Mouse (Mus musculus) intestine, postnatal 0 days (tissue): ENCODE data around the gene 2810004N23Rik. TPM values are rescaled to one million over a fixed set of nuclear protein-coding genes. Genes with fewer than 3 reads are reported as not detected.

ENCODE experiments used
- ATAC-seq: fragments of 200-750 bp; cut with Nextera tagmentation; 2 replicates; pipeline ENCODE4 v1.8.0; 2017; ENCODE audit warnings: mild to moderate bottlenecking, moderate TSS enrichment, moderate library complexity
- H3K27ac ChIP-seq: fragments of 300-500 bp; sonication (generic); 2 replicates; pipeline ENCODE4 v1.5.1; 2014; ENCODE audit warnings: mild to moderate bottlenecking, low read depth, low read length, moderate library complexity
- H3K27me3 ChIP-seq: fragments of 300-500 bp; sonication (generic); replicated peaks from 2 replicates; pipeline ENCODE4 v1.6.1; 2014; ENCODE audit warnings: low read length, mixed read lengths; ENCODE audit not compliant: control insufficient read depth, insufficient read depth
- H3K36me3 ChIP-seq: fragments of 300-500 bp; sonication (generic); 2 replicates; pipeline ENCODE4 v1.6.1; 2014; ENCODE audit warnings: mild to moderate bottlenecking, moderate library complexity; ENCODE audit not compliant: control insufficient read depth, insufficient read depth
- H3K4me1 ChIP-seq: fragments of 300-500 bp; sonication (generic); replicated peaks from 2 replicates; pipeline ENCODE4 v1.6.1; 2014; ENCODE audit warnings: antibody characterized with exemption, low read length, mixed read lengths; ENCODE audit not compliant: control insufficient read depth, insufficient read depth
- H3K4me2 ChIP-seq: fragments of 300-500 bp; sonication (generic); replicated peaks from 2 replicates; pipeline ENCODE4 v1.6.1; 2014; ENCODE audit warnings: low read depth, mild to moderate bottlenecking, moderate library complexity
- H3K4me3 ChIP-seq: fragments of 300-500 bp; sonication (generic); 2 replicates; pipeline ENCODE4 v1.5.1; 2014; ENCODE audit warnings: low read depth, low read length
- H3K9ac ChIP-seq: fragments of 300-500 bp; sonication (generic); 2 replicates; pipeline ENCODE4 v1.6.1; 2014; ENCODE audit warnings: mild to moderate bottlenecking, low read depth, low read length
- H3K9me3 ChIP-seq: fragments of 300-500 bp; sonication (generic); 2 replicates; pipeline ENCODE4 v1.6.1; 2016; ENCODE audit warnings: mixed run types; ENCODE audit not compliant: control insufficient read depth
- CTCF ChIP-seq: sonication (generic); IDR thresholded peaks from 2 replicates; pipeline ENCODE4 v1.5.1; 2016; ENCODE audit warnings: low read depth, mild to moderate bottlenecking, control low read depth, antibody characterized with exemption, moderate library complexity
- WGBS: fragments of 180-500 bp; shearing (Covaris S2); extraction: QIAGEN DNeasy Blood & Tissue Kit; methylation state at CpG from one replicate; pipeline ENCODE4 v1.1.7; 2014; 5-methylcytosine and 5-hydroxymethylcytosine counted together
- polyA plus RNA-seq: library from polyadenylated mRNA; unstranded; fragments of >200 nt; fragmentation: Nextera tagmentation; extraction: Ambion mirVana; gene quantifications from 2 replicates; pipeline ENCODE4 v1.2.1, GENCODE M21; 2015

2810004N23Rik gene
- polyA plus RNA-seq, 1 experiment from 2014 or later: 17.7 TPM

DNA sequence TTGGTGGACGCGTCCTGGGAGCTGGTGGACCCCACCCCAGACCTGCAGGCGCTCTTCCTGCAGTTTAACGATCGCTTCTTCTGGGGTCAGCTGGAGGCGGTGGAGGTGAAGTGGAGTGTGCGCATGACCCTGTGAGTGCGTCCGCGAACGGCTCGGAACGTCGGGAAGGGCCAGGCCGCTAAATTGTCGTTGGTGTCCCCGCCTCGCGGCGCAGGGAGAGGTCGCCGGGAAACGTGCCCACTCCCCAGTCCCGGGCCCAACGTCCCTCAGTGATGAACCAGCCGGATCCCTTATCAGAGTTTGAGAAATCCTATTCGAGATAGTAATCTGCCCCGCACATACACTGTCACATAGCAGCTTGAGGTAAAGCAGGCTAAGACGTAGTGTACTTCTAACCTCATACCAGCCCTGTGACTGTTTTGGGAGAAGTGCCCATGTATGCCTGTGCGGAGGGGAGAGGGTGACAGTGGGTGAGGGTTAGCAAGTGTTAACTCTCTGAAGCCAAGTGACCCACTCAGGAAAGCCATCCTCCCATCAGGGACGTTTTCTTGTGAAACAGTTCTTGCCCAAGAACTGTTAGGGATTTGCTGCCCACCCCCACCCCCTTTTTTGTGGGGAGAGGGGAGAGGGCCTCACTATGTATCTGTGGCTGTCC, 35.5 kb upstream of the 2810004N23Rik start:
- peak overlapping the region; percentile 76 for H3K4me2 ChIP-seq
- H3K9ac ChIP-seq: peak overlapping the region; percentile 87
- H3K9me3 ChIP-seq: no peaks in the 10 kb centered on the region
- H3K27ac ChIP-seq: peak overlapping the region; percentile 86; the same call in 1 of the 2 replicates
- no peaks in the 10 kb centered on the region for H3K4me1 ChIP-seq
- peaks cover 48% of the 10 kb centered on the region for H3K36me3 ChIP-seq
- no peaks in the 10 kb centered on the region for H3K27me3 ChIP-seq
- ATAC-seq: peak; percentile 3; the same call in 1 of the 2 replicates
- TF ChIP-seq CTCF: no peak
- WGBS: 4% methylated on average over 31 of the region's 31 CpGs
- H3K4me3 ChIP-seq: peak overlapping the region; percentile 83

GRCm38 (mm10) chr8:124897386-124898250, 34.7 kb upstream of the 2810004N23Rik start, which contains the start of the genes Exoc8 and Sprtn:
Gene Exoc8, minus strand, starts transcription at chr8:124897705.
Gene Sprtn, plus strand, starts transcription at chr8:124897886.
- Histone ChIP-seq H3K4me1 (no peaks in the 10 kb centered on the region), H3K9ac (peak within 1 kb of the TSS; percentile 87), H3K27me3 (no peaks in the 10 kb centered on the region), H3K27ac (peak within 1 kb of the TSS; percentile 86), H3K9me3 (no peaks in the 10 kb centered on the region), H3K4me3 (peak within 1 kb of the TSS; percentile 83), H3K4me2 (peak within 1 kb of the TSS; percentile 76), H3K36me3 (peaks cover 41% of the 10 kb centered on the region)
- TF ChIP-seq CTCF: no peak
- WGBS: under 1% methylated on average over 109 of the region's 114 CpGs
- peak; percentile 85 for ATAC-seq

- Histone ChIP-seq H3K27ac (peak overlapping the region; percentile 86), H3K9me3 (no peaks in the 10 kb centered on the region), H3K4me2 (peak overlapping the region; percentile 76), H3K9ac (peak overlapping the region; percentile 87), H3K36me3 (peaks cover 33% of the 10 kb centered on the region), H3K4me3 (peak overlapping the region; percentile 83), H3K27me3 (no peaks in the 10 kb centered on the region), H3K4me1 (no peaks in the 10 kb centered on the region; the same call in 1 of the 2 replicates)
- 1% methylated on average over 58 of the region's 60 CpGs for WGBS
- ATAC-seq: peak; percentile 37
- TF ChIP-seq CTCF: peak; percentile 85
Measured at GRCm38 (mm10) chr8:124896632-124897385, 33.9 kb upstream of the 2810004N23Rik start.

DNA sequence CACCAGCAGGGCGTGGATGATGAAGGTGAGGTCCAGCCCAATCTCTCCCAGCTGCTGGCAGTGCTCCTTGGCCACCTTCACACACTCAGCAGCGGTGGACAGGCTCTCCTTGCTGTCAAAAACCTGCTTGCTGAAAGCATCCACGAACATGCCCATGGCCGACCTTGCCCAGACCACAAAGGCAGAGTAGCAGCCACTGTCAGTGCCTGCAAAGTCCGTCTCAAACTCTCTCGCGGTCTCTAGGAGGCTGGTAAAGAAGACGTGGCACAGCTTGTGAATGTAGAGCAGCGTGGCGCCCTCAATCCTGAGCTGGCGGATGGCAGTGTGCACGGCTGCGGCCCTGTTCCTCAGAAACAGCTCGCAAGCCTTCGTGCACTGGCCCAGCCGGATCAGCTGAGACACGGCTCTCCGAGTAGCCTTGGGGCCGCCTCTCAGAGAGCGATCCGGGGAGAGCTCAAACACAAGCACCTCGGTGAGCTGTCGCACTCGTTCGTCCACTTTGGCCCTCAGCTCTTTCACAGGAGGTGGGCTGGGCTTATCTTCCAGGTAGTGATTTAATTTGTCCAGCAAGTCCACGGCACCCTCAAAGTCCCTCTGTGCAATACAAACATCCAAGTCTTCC, 33.2 kb upstream of the 2810004N23Rik start:
- H3K9me3 ChIP-seq: no peaks in the 10 kb centered on the region
- H3K27me3 ChIP-seq: no peaks in the 10 kb centered on the region
- H3K9ac ChIP-seq: peak overlapping the region; percentile 87; the same call in 1 of the 2 replicates
- TF ChIP-seq CTCF: no peak
- peak overlapping the region; percentile 83 for H3K4me3 ChIP-seq
- peak overlapping the region; percentile 76 for H3K4me2 ChIP-seq
- 55% methylated on average over 26 of the region's 26 CpGs for WGBS
- 0 out of 2 replicates have a peak, but pooled peaks have one; percentile 2 for ATAC-seq
- H3K27ac ChIP-seq: peak overlapping the region; percentile 86; the same call in 1 of the 2 replicates
- H3K36me3 ChIP-seq: peaks cover 29% of the 10 kb centered on the region
- H3K4me1 ChIP-seq: no peaks in the 10 kb centered on the region; the same call in 1 of the 2 replicates

- H3K4me2 ChIP-seq: no peak overlapping the region
- WGBS: 53% methylated on average over 3 of the region's 3 CpGs
- no peak overlapping the region for H3K27ac ChIP-seq
- H3K4me1 ChIP-seq: no peaks in the 10 kb centered on the region; the same call in 1 of the 2 replicates
- no peak for ATAC-seq
- TF ChIP-seq CTCF: no peak
- H3K9me3 ChIP-seq: no peaks in the 10 kb centered on the region
- peaks cover 44% of the 10 kb centered on the region for H3K36me3 ChIP-seq
- H3K27me3 ChIP-seq: no peaks in the 10 kb centered on the region
- H3K4me3 ChIP-seq: no peak overlapping the region
- no peak overlapping the region for H3K9ac ChIP-seq
Measured at GRCm38 (mm10) chr8:124892596-124892995, 29.7 kb upstream of the 2810004N23Rik start.
